Mouse (Mus musculus) MEL (cell line): ENCODE data around the gene Commd4. TPM values are rescaled to one million over a fixed set of nuclear protein-coding genes. Genes with fewer than 3 reads are reported as not detected.

Source experiments
- DNase-seq: peaks from one replicate; pipeline ENCODE4 v3.0.0; 2011; ENCODE audit warnings: low read depth, low spot score
- H3K27ac ChIP-seq: 2 replicates; pipeline ENCODE4 v1.5.1; 2012; ENCODE audit warnings: low read depth, mild to moderate bottlenecking, control low read depth, low read length, moderate library complexity; ENCODE audit not compliant: control insufficient read depth
- H3K27me3 ChIP-seq, 2 experiments: fragments of 150-350 bp in 1 of 2; sonication (generic) in 1 of 2; 2 replicates each; pipeline ENCODE4 v1.6.1; 2012; ENCODE audit warnings: low read length in 2 of 2, mild to moderate bottlenecking in 2 of 2, improper control_type of control experiment in 1 of 2, moderate library complexity in 1 of 2; ENCODE audit not compliant: insufficient read depth in 2 of 2, control insufficient read depth in 1 of 2
- H3K36me3 ChIP-seq, 2 experiments: 2 replicates each; pipeline ENCODE4 v1.6.1; 2012 to 2014; ENCODE audit warnings: low read length in 2 of 2, improper control_type of control experiment in 1 of 2, inconsistent platforms in 1 of 2, mild to moderate bottlenecking in 1 of 2; ENCODE audit not compliant: insufficient read depth in 2 of 2, control insufficient read depth in 1 of 2
- H3K4me1 ChIP-seq, 2 experiments: fragments of 150-350 bp in 1 of 2; sonication (generic) in 1 of 2; 2 replicates each; pipeline ENCODE4 v1.6.1; 2012; ENCODE audit warnings: low read length in 2 of 2, improper control_type of control experiment in 1 of 2, mild to moderate bottlenecking in 1 of 2; ENCODE audit not compliant: insufficient read depth in 2 of 2, control insufficient read depth in 1 of 2
- H3K4me3 ChIP-seq, 2 experiments: fragments of 150-350 bp in 1 of 2; sonication (generic) in 1 of 2; 2 replicates each; pipeline ENCODE4 v1.5.1; 2012; ENCODE audit warnings: low read depth in 2 of 2, low read length in 2 of 2, mild to moderate bottlenecking in 2 of 2, moderate library complexity in 2 of 2, control low read depth in 1 of 2, improper control_type of control experiment in 1 of 2; ENCODE audit not compliant: control insufficient read depth in 1 of 2, insufficient read depth in 1 of 2
- H3K79me2 ChIP-seq: 2 replicates; pipeline ENCODE4 v1.6.1; 2012; ENCODE audit warnings: mild to moderate bottlenecking, low read length, moderate library complexity; ENCODE audit not compliant: control insufficient read depth, poor library complexity, insufficient read depth
- H3K9ac ChIP-seq: 2 replicates; pipeline ENCODE4 v1.6.1; 2012; ENCODE audit warnings: low read depth, mild to moderate bottlenecking, control low read depth, low read length, moderate library complexity; ENCODE audit not compliant: control insufficient read depth, poor library complexity, severe bottlenecking
- H3K9me3 ChIP-seq: fragments of 150-350 bp; sonication (generic); replicated peaks from 2 replicates; pipeline ENCODE4 v1.6.1; 2012; ENCODE audit warnings: mild to moderate bottlenecking, low read length, improper control_type of control experiment, moderate library complexity; ENCODE audit not compliant: insufficient read depth
- CHD1 ChIP-seq: IDR thresholded peaks from 2 replicates; pipeline ENCODE4 v1.6.1; 2012; ENCODE audit warnings: low read depth, mild to moderate bottlenecking, inconsistent platforms, low read length, improper control_type of control experiment
- E2F4 ChIP-seq: IDR thresholded peaks from 2 replicates; pipeline ENCODE4 v1.6.1; 2011; ENCODE audit warnings: low read depth, low read length, improper control_type of control experiment, borderline replicate concordance
- ELF1 ChIP-seq: IDR thresholded peaks from 2 replicates; pipeline ENCODE4 v1.6.1; 2014; ENCODE audit warnings: low read depth, mild to moderate bottlenecking, inconsistent platforms, low read length, improper control_type of control experiment, moderate library complexity
- EP300 ChIP-seq, 2 experiments: IDR thresholded peaks; 2 replicates each; pipeline ENCODE4 v1.6.1; 2011; ENCODE audit warnings: improper control_type of control experiment in 2 of 2, low read length in 2 of 2, low read depth in 1 of 2, mild to moderate bottlenecking in 1 of 2
- ETS1 ChIP-seq: IDR thresholded peaks from 2 replicates; pipeline ENCODE4 v1.6.1; 2012; ENCODE audit warnings: low read depth, mild to moderate bottlenecking, inconsistent platforms, low read length, improper control_type of control experiment, moderate library complexity
- GABPA ChIP-seq: IDR thresholded peaks from 2 replicates; pipeline ENCODE4 v1.6.1; 2012; ENCODE audit warnings: low read depth, mild to moderate bottlenecking, inconsistent platforms, low read length, improper control_type of control experiment, moderate library complexity
- GATA1 ChIP-seq: IDR thresholded peaks from 2 replicates; pipeline ENCODE4 v1.6.1; 2011; ENCODE audit warnings: low read depth, low read length, improper control_type of control experiment
- HCFC1 ChIP-seq: IDR thresholded peaks from 2 replicates; pipeline ENCODE4 v1.6.1; 2012; ENCODE audit warnings: low read depth, mild to moderate bottlenecking, inconsistent platforms, low read length, improper control_type of control experiment, moderate library complexity
- KAT2A ChIP-seq: conservative IDR thresholded peaks from 2 replicates; pipeline ENCODE4 v1.6.1; 2012; ENCODE audit warnings: low read depth, low read length, improper control_type of control experiment, inconsistent platforms
- MAFK ChIP-seq: IDR thresholded peaks from 2 replicates; pipeline ENCODE4 v1.6.1; 2011; ENCODE audit warnings: low read depth, mild to moderate bottlenecking, low read length, improper control_type of control experiment, borderline replicate concordance
- MAX ChIP-seq: IDR thresholded peaks from 2 replicates; pipeline ENCODE4 v1.6.1; 2011; ENCODE audit warnings: low read length, improper control_type of control experiment
- MXI1 ChIP-seq: IDR thresholded peaks from 2 replicates; pipeline ENCODE4 v1.6.1; 2011; ENCODE audit warnings: mild to moderate bottlenecking, low read depth, low read length, improper control_type of control experiment
- MYB ChIP-seq: IDR thresholded peaks from 2 replicates; pipeline ENCODE4 v1.6.1; 2011; ENCODE audit warnings: mild to moderate bottlenecking, low read depth, low read length, improper control_type of control experiment
- NELFE ChIP-seq: IDR thresholded peaks from 2 replicates; pipeline ENCODE4 v1.6.1; 2011; ENCODE audit warnings: low read depth, low read length, improper control_type of control experiment
- NRF1 ChIP-seq: IDR thresholded peaks from 2 replicates; pipeline ENCODE4 v1.6.1; 2014; ENCODE audit warnings: low read depth, mild to moderate bottlenecking, inconsistent platforms, low read length, improper control_type of control experiment, moderate library complexity; ENCODE audit not compliant: poor library complexity, insufficient read depth, severe bottlenecking
- POLR2A ChIP-seq, 2 experiments: IDR thresholded peaks; 2 replicates each; pipeline ENCODE4 v1.6.1; 2011 to 2012; ENCODE audit warnings: low read length in 2 of 2, mild to moderate bottlenecking in 2 of 2, control low read depth in 1 of 2, improper control_type of control experiment in 1 of 2, low read depth in 1 of 2, moderate library complexity in 1 of 2; ENCODE audit not compliant: control insufficient read depth in 1 of 2, insufficient read depth in 1 of 2, poor library complexity in 1 of 2
- POLR2AphosphoS2 ChIP-seq: IDR thresholded peaks from 2 replicates; pipeline ENCODE4 v1.6.1; 2011; ENCODE audit warnings: low read length, improper control_type of control experiment
- RCOR1 ChIP-seq: IDR thresholded peaks from 2 replicates; pipeline ENCODE4 v1.6.1; 2012; ENCODE audit warnings: low read depth, mild to moderate bottlenecking, inconsistent platforms, low read length, improper control_type of control experiment
- SIN3A ChIP-seq: IDR thresholded peaks from 2 replicates; pipeline ENCODE4 v1.6.1; 2012; ENCODE audit warnings: low read length, improper control_type of control experiment, inconsistent platforms
- SMC3 ChIP-seq: IDR thresholded peaks from 2 replicates; pipeline ENCODE4 v1.6.1; 2011; ENCODE audit warnings: low read depth, low read length, improper control_type of control experiment
- TAL1 ChIP-seq: IDR thresholded peaks from 2 replicates; pipeline ENCODE4 v1.6.1; 2012; ENCODE audit warnings: mild to moderate bottlenecking, inconsistent platforms, low read length, moderate library complexity, mixed read lengths
- TBP ChIP-seq: IDR thresholded peaks from 2 replicates; pipeline ENCODE4 v1.8.0; 2011; ENCODE audit warnings: low read depth, low read length, improper control_type of control experiment
- TCF12 ChIP-seq: IDR thresholded peaks from 2 replicates; pipeline ENCODE4 v1.6.1; 2014; ENCODE audit warnings: low read depth, mild to moderate bottlenecking, inconsistent platforms, low read length, improper control_type of control experiment, moderate library complexity
- USF1 ChIP-seq: IDR thresholded peaks from 2 replicates; pipeline ENCODE4 v1.6.1; 2014; ENCODE audit warnings: low read depth, mild to moderate bottlenecking, inconsistent platforms, low read length, improper control_type of control experiment, moderate library complexity
- USF2 ChIP-seq, 2 experiments: IDR thresholded peaks; 2 replicates each; pipeline ENCODE4 v1.6.1; 2011 to 2012; ENCODE audit warnings: improper control_type of control experiment in 2 of 2, low read length in 2 of 2, borderline replicate concordance in 1 of 2, inconsistent platforms in 1 of 2, low read depth in 1 of 2, mild to moderate bottlenecking in 1 of 2; ENCODE audit not compliant: insufficient read depth in 1 of 2
- ZC3H11A ChIP-seq: IDR thresholded peaks from 2 replicates; pipeline ENCODE4 v1.6.1; 2012; ENCODE audit warnings: low read depth, mild to moderate bottlenecking, inconsistent platforms, low read length, improper control_type of control experiment
- ZKSCAN1 ChIP-seq: IDR thresholded peaks from 2 replicates; pipeline ENCODE4 v1.6.1; 2012; ENCODE audit warnings: low read depth, mild to moderate bottlenecking, inconsistent platforms, low read length, improper control_type of control experiment, moderate library complexity
- ZMIZ1 ChIP-seq: IDR thresholded peaks from 2 replicates; pipeline ENCODE4 v1.6.1; 2012; ENCODE audit warnings: low read depth, mild to moderate bottlenecking, inconsistent platforms, low read length, improper control_type of control experiment, moderate library complexity
- polyA plus RNA-seq, 2 experiments: library from polyadenylated mRNA; stranded (reverse) in 1 of 2; unstranded in 1 of 2; fragments of >175 nt in 1 of 2; fragments of >200 nt in 1 of 2; gene quantifications; 2 replicates each; pipeline versions ENCODE4 v1.2.1 to v1.2.4; 2012; ENCODE audit warnings: low replicate concordance in 2 of 2, low read depth in 1 of 2; ENCODE audit not compliant: insufficient read length in 2 of 2, insufficient read depth in 1 of 2, missing spikeins in 1 of 2
- total RNA-seq: library from RNA; depleted of rRNA; stranded (reverse); fragments of 300-350 nt; gene quantifications from 2 replicates; pipeline ENCODE4 v1.2.3, GENCODE M21; 2012

Commd4 gene
- total and polyA plus RNA-seq, 3 experiments, result 89.7 to 90.6 TPM; not detected in 1

DNA sequence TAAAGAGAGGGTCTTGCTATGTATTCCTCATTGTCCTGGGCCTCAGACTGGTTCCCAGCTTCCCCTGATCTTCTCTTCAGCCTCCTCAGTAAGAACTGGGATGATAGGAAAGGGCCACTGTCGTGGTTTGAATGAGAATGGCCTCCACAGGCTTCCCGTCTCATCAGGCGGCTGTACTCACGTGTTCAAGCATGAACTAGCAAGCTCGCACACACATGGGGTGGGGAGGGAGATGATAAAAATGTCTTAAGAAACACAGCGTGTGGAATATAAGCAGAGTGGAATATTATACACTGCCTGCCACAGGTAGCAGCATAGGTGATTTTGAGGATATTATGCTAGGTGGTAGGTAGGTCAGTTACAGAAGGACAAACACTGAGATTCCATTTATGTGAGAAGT is 9.1 kb downstream of the Commd4 start:
- TF ChIP-seq E2F4 (no peak), POLR2A (IDR thresholded peaks at IDR 0.05; ENCODE audit: control insufficient read depth in 1 of 2, insufficient read depth in 1 of 2, low read depth in 1 of 2, low read length in 2 of 2, poor library complexity in 1 of 2) (no peak), GATA1 (no peak), MXI1 (no peak)
- Histone ChIP-seq H3K27me3 (no peaks in the 10 kb centered on the region), H3K4me3 (no peak overlapping the region; a peak in 1 of 4 replicates), H3K9me3 (no peaks in the 10 kb centered on the region), H3K27ac (no peak overlapping the region), H3K36me3 (no peaks in the 10 kb centered on the region; a peak in 1 of 4 replicates), H3K9ac (no peak overlapping the region), H3K79me2 (no peaks in the 10 kb centered on the region; the same call in 1 of the 2 replicates), H3K4me1 (no peaks in the 10 kb centered on the region; a peak in 1 of 4 replicates)
- no peak for DNase-seq

DNA sequence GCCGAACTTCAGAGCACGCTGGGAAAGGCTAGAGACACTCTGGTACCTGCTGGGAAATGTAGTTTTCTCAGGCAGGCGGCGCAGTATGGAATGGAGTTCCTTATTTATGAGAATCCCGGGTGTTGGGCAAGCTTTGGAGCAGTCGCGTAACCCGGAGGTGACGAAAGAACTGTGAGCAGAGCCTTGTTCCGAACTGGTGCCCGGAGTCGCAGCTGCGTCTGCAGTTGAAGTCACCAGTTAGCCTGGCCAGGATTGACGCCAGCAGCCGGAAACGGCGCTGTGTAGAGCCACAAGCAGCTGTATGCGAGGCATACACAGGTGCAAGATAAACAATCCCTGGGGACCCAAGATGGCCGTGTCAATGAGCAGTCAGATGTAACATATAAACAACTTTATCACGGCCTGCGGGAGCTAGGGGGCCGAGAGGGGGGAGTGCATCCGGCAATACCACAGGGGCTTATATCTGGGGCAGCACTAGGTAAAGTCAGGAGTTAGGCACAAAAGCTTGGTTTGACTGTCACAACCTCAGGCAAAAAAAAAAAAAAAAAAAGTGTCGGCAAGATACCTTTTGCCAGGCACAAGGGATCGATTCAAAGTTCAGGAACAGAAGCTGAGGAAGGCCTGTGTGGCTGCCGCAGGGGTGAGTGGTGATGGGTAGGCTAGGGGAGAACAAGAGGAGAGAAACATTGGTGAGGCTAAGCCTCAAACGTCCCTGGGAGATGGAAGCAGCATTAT is 9.8 kb downstream of the Commd4 start, which contains the start of gene Neil1:
Neil1 (minus strand) TSS at position 162 of the 735 bp plus-strand sequence.
- Histone ChIP-seq H3K9me3 (no peaks in the 10 kb centered on the region), H3K9ac (peak within 1 kb of the TSS; percentile 67), H3K4me3 (peak within 1 kb of the TSS; percentile 60 to 67), H3K4me1 (no peaks in the 10 kb centered on the region; a peak in 1 of 4 replicates), H3K27me3 (no peaks in the 10 kb centered on the region), H3K27ac (peak within 1 kb of the TSS; percentile 66), H3K79me2 (no peaks in the 10 kb centered on the region; the same call in 1 of the 2 replicates), H3K36me3 (no peaks in the 10 kb centered on the region; a peak in 1 of 4 replicates)
- DNase-seq, result peak; percentile 93
- TF ChIP-seq TCF12 (peak; percentile 78), NRF1 (peak; percentile 11; the same call in 1 of the 2 replicates), NELFE (peak; percentile 72; the same call in 1 of the 2 replicates), MAX (peak; percentile 74; the same call in 1 of the 2 replicates), KAT2A (peak; percentile 90), TAL1 (peak; percentile 23; the same call in 1 of the 2 replicates), SIN3A (peak; percentile 96), CHD1 (no peak), EP300 (IDR thresholded peaks at IDR 0.05; ENCODE audit: low read depth in 1 of 2, low read length in 2 of 2) (peak in 1 of 2 experiments; percentile 41; a peak in 1 of 4 replicates), MAFK (no peak), MYB (no peak), ZKSCAN1 (no peak; the same call in 1 of the 2 replicates), USF1 (peak; percentile 29; the same call in 1 of the 2 replicates), ZMIZ1 (peak; percentile 51; the same call in 1 of the 2 replicates), MXI1 (peak; percentile 69), ZC3H11A (0 out of 2 replicates have a peak, but pooled peaks have one; percentile 6), POLR2AphosphoS2 (peak; percentile 73), HCFC1 (peak; percentile 97), POLR2A (IDR thresholded peaks at IDR 0.05; ENCODE audit: control insufficient read depth in 1 of 2, insufficient read depth in 1 of 2, low read depth in 1 of 2, low read length in 2 of 2, poor library complexity in 1 of 2) (peak in 1 of 2 experiments; percentile 64; a peak in 2 of 4 replicates), ETS1 (peak; percentile 88), USF2 (IDR thresholded peaks at IDR 0.05; ENCODE audit: borderline replicate concordance in 1 of 2, insufficient read depth in 1 of 2, low read depth in 1 of 2, low read length in 2 of 2) (no peak), GATA1 (no peak), GABPA (no peak), E2F4 (no peak), SMC3 (no peak), TBP (peak; percentile 60; the same call in 1 of the 2 replicates), ELF1 (peak; percentile 74), RCOR1 (0 out of 2 replicates have a peak, but pooled peaks have one; percentile 40)
